Mouse (Mus musculus): ENCODE measurements around the gene Dhx58. TPM values are rescaled to one million over a fixed set of nuclear protein-coding genes. Genes with fewer than 3 reads are reported as not detected.

The Dhx58 gene
- polyA plus RNA-seq, 1 experiment from 2014 or later: 2.8 TPM

- no peak for ATAC-seq (replicated peaks; ENCODE audit: low FRiP score)
- H3K4me3 ChIP-seq (replicated peaks): peak within 1 kb of the TSS; percentile 39
- no peaks in the 10 kb centered on the region for H3K36me3 ChIP-seq
- under 1% methylated on average over 23 of the region's 23 CpGs for WGBS
- peaks cover 37% of the 10 kb centered on the region for H3K27me3 ChIP-seq
- H3K27ac ChIP-seq: no peak within 1 kb of the TSS
- peak within 1 kb of the TSS; percentile 35 for H3K9ac ChIP-seq
- H3K4me1 ChIP-seq: peaks cover 20% of the 10 kb centered on the region
- H3K4me2 ChIP-seq: peak within 1 kb of the TSS; percentile 72
- no peaks in the 10 kb centered on the region for H3K9me3 ChIP-seq (replicated peaks)
Observed at GRCm38 (mm10) chr11:100692164-100692616, 11.9 kb downstream of the Dhx58 start, which contains the start of gene Zfp385c. TSS of gene Zfp385c (minus strand) at chr11:100692455.

GRCm38 (mm10) chr11:100690389-100690788 is 13.7 kb downstream of the Dhx58 start:
- WGBS: 78% methylated on average over 7 of the region's 7 CpGs

GRCm38 (mm10) chr11:100688443-100688842 is 15.6 kb downstream of the Dhx58 start:
- Histone ChIP-seq H3K36me3 (no peaks in the 10 kb centered on the region), H3K4me2 (no peak overlapping the region), H3K9me3 (replicated peaks) (no peaks in the 10 kb centered on the region), H3K9ac (no peak overlapping the region), H3K27me3 (peaks cover 32% of the 10 kb centered on the region), H3K4me1 (peaks cover 20% of the 10 kb centered on the region), H3K4me3 (replicated peaks) (no peak overlapping the region), H3K27ac (no peak overlapping the region)
- WGBS: 67% methylated on average over 4 of the region's 4 CpGs
- no peak for ATAC-seq (replicated peaks; ENCODE audit: low FRiP score)

More at GRCm38 (mm10) chr11:100690389-100690788, 13.7 kb downstream of the Dhx58 start:
- peaks cover 37% of the 10 kb centered on the region for H3K27me3 ChIP-seq
- no peak overlapping the region for H3K9ac ChIP-seq
- H3K4me2 ChIP-seq: no peak overlapping the region
- H3K36me3 ChIP-seq: no peaks in the 10 kb centered on the region
- H3K4me1 ChIP-seq: peaks cover 20% of the 10 kb centered on the region
- no peak overlapping the region for H3K4me3 ChIP-seq (replicated peaks)
- no peaks in the 10 kb centered on the region for H3K9me3 ChIP-seq (replicated peaks)
- ATAC-seq (replicated peaks; ENCODE audit: low FRiP score): no peak
- H3K27ac ChIP-seq: no peak overlapping the region

- no peak overlapping the region for H3K4me3 ChIP-seq (replicated peaks)
- ATAC-seq (replicated peaks; ENCODE audit: low FRiP score): no peak
- 77% methylated on average over 7 of the region's 7 CpGs for WGBS
Observed at GRCm38 (mm10) chr11:100687265-100687664, 16.8 kb downstream of the Dhx58 start.

GRCm38 (mm10) chr11:100685371-100685770 is 18.7 kb downstream of the Dhx58 start:
- Histone ChIP-seq H3K27ac (no peak overlapping the region), H3K36me3 (no peaks in the 10 kb centered on the region), H3K4me1 (no peaks in the 10 kb centered on the region), H3K9me3 (replicated peaks) (no peaks in the 10 kb centered on the region), H3K4me3 (replicated peaks) (no peak overlapping the region), H3K27me3 (peaks cover 4% of the 10 kb centered on the region), H3K9ac (no peak overlapping the region), H3K4me2 (no peak overlapping the region)
- 74% methylated on average over 2 of the region's 3 CpGs for WGBS
- ATAC-seq (replicated peaks; ENCODE audit: low FRiP score): no peak

More at GRCm38 (mm10) chr11:100687265-100687664, 16.8 kb downstream of the Dhx58 start:
- no peaks in the 10 kb centered on the region for H3K9me3 ChIP-seq (replicated peaks)
- H3K4me1 ChIP-seq: peaks cover 9% of the 10 kb centered on the region
- no peak overlapping the region for H3K27ac ChIP-seq
- no peaks in the 10 kb centered on the region for H3K36me3 ChIP-seq
- peaks cover 20% of the 10 kb centered on the region for H3K27me3 ChIP-seq
- no peak overlapping the region for H3K9ac ChIP-seq
- H3K4me2 ChIP-seq: no peak overlapping the region

GRCm38 (mm10) chr11:100684084-100684483 is 20.0 kb downstream of the Dhx58 start:
- Histone ChIP-seq H3K36me3 (no peaks in the 10 kb centered on the region), H3K4me1 (no peaks in the 10 kb centered on the region), H3K27me3 (no peaks in the 10 kb centered on the region), H3K27ac (no peak overlapping the region), H3K9me3 (replicated peaks) (no peaks in the 10 kb centered on the region), H3K9ac (no peak overlapping the region), H3K4me3 (replicated peaks) (no peak overlapping the region), H3K4me2 (no peak overlapping the region)
- ATAC-seq (replicated peaks; ENCODE audit: low FRiP score): no peak
- 46% methylated on average over 2 of the region's 2 CpGs for WGBS

GRCm38 (mm10) chr11:100682526-100682925 is 21.5 kb downstream of the Dhx58 start:
- H3K27ac ChIP-seq: no peak overlapping the region
- no peak overlapping the region for H3K4me3 ChIP-seq (replicated peaks)
- WGBS: 77% methylated on average over 5 of the region's 5 CpGs
- no peaks in the 10 kb centered on the region for H3K27me3 ChIP-seq
- no peaks in the 10 kb centered on the region for H3K9me3 ChIP-seq (replicated peaks)
- no peaks in the 10 kb centered on the region for H3K4me1 ChIP-seq
- H3K4me2 ChIP-seq: no peak overlapping the region
- no peak for ATAC-seq (replicated peaks; ENCODE audit: low FRiP score)
- no peak overlapping the region for H3K9ac ChIP-seq
- H3K36me3 ChIP-seq: no peaks in the 10 kb centered on the region

- 78% methylated on average over 5 of the region's 5 CpGs for WGBS
- ATAC-seq (replicated peaks; ENCODE audit: low FRiP score): no peak
Observed at GRCm38 (mm10) chr11:100681826-100682225, 22.2 kb downstream of the Dhx58 start.

GRCm38 (mm10) chr11:100677810-100678209 is 26.3 kb downstream of the Dhx58 start:
- Histone ChIP-seq H3K36me3 (no peaks in the 10 kb centered on the region), H3K4me2 (no peak overlapping the region), H3K4me3 (replicated peaks) (no peak overlapping the region), H3K4me1 (peaks cover 7% of the 10 kb centered on the region), H3K9ac (no peak overlapping the region), H3K27ac (no peak overlapping the region), H3K9me3 (replicated peaks) (no peaks in the 10 kb centered on the region), H3K27me3 (peaks cover 20% of the 10 kb centered on the region)
- WGBS: 54% methylated on average over 7 of the region's 7 CpGs
- no peak for ATAC-seq (replicated peaks; ENCODE audit: low FRiP score)

More at GRCm38 (mm10) chr11:100681826-100682225, 22.2 kb downstream of the Dhx58 start:
- H3K27ac ChIP-seq: no peak overlapping the region
- no peaks in the 10 kb centered on the region for H3K4me1 ChIP-seq
- H3K27me3 ChIP-seq: no peaks in the 10 kb centered on the region
- H3K4me3 ChIP-seq (replicated peaks): no peak overlapping the region
- no peak overlapping the region for H3K9ac ChIP-seq
- H3K36me3 ChIP-seq: no peaks in the 10 kb centered on the region
- no peak overlapping the region for H3K4me2 ChIP-seq
- H3K9me3 ChIP-seq (replicated peaks): no peaks in the 10 kb centered on the region

- H3K27me3 ChIP-seq: peaks cover 33% of the 10 kb centered on the region
- H3K9me3 ChIP-seq (replicated peaks): no peaks in the 10 kb centered on the region
- no peaks in the 10 kb centered on the region for H3K36me3 ChIP-seq
- peak overlapping the region; percentile 3; the same call in 1 of the 2 replicates for H3K9ac ChIP-seq
- no peak; the same call in 1 of the 2 replicates for ATAC-seq (replicated peaks; ENCODE audit: low FRiP score)
- 0 out of 2 replicates have a peak overlapping the region, but pooled peaks have one; percentile 2 for H3K4me3 ChIP-seq (replicated peaks)
- H3K4me1 ChIP-seq: peaks cover 9% of the 10 kb centered on the region
- 3% methylated on average over 23 of the region's 23 CpGs for WGBS
- peak overlapping the region; percentile 40 for H3K4me2 ChIP-seq
- no peak overlapping the region for H3K27ac ChIP-seq
Observed at GRCm38 (mm10) chr11:100673169-100673568, 30.9 kb downstream of the Dhx58 start.

GRCm38 (mm10) chr11:100671956-100672355 is 32.1 kb downstream of the Dhx58 start:
- no peak for ATAC-seq (replicated peaks; ENCODE audit: low FRiP score)
- Histone ChIP-seq H3K9ac (no peak overlapping the region), H3K4me1 (peaks cover 9% of the 10 kb centered on the region), H3K27ac (no peak overlapping the region), H3K4me2 (no peak overlapping the region), H3K9me3 (replicated peaks) (no peaks in the 10 kb centered on the region), H3K4me3 (replicated peaks) (no peak overlapping the region), H3K36me3 (no peaks in the 10 kb centered on the region), H3K27me3 (peaks cover 33% of the 10 kb centered on the region)
- 70% methylated on average over 2 of the region's 2 CpGs for WGBS

GRCm38 (mm10) chr11:100671049-100671448 is 33.0 kb downstream of the Dhx58 start:
- H3K27me3 ChIP-seq: peaks cover 33% of the 10 kb centered on the region
- no peak overlapping the region for H3K4me3 ChIP-seq (replicated peaks)
- peaks cover 9% of the 10 kb centered on the region for H3K4me1 ChIP-seq
- no peaks in the 10 kb centered on the region for H3K9me3 ChIP-seq (replicated peaks)
- WGBS: 65% methylated on average over 1 of the region's 1 CpGs
- H3K36me3 ChIP-seq: no peaks in the 10 kb centered on the region
- no peak for ATAC-seq (replicated peaks; ENCODE audit: low FRiP score)
- H3K4me2 ChIP-seq: no peak overlapping the region
- H3K9ac ChIP-seq: no peak overlapping the region
- H3K27ac ChIP-seq: no peak overlapping the region

GRCm38 (mm10) chr11:100659806-100660205 is 44.3 kb downstream of the Dhx58 start:
- Histone ChIP-seq H3K4me1 (peaks cover 19% of the 10 kb centered on the region), H3K9ac (no peak overlapping the region), H3K36me3 (no peaks in the 10 kb centered on the region), H3K27me3 (no peaks in the 10 kb centered on the region), H3K27ac (no peak overlapping the region), H3K9me3 (replicated peaks) (no peaks in the 10 kb centered on the region), H3K4me3 (replicated peaks) (no peak overlapping the region), H3K4me2 (no peak overlapping the region)
- 0 out of 2 replicates have a peak, but pooled peaks have one; percentile 25 for ATAC-seq (replicated peaks; ENCODE audit: low FRiP score)
- WGBS: 44% methylated on average over 10 of the region's 10 CpGs

Measured in kidney, embryonic 15.5 days (tissue).